In the genomic region with DNA sequence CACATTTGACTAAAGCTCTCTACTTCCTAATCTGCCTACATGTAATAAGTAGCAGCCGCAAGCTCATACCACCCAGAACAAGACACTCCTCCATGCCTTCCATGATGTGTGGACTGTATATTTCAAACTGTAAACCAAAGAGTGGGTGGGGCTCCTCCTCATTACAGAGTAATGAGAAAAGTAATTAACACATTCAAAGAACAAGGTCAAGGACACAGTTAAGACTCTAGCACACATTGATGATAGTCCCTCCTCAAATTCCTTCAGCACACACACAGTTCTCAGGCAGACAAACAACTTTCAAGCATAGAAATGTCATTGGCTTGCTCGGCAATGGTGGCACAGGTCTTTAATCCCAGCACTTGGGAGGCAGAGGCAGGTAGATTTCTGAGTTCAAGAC, we compare ENCODE assay signal across 47 mouse cellular contexts. TPM values are rescaled to one million over a fixed set of nuclear protein-coding genes. Genes with fewer than 3 reads are reported as not detected.
"Had no signal": no experiment of that assay in that cellular context is flagged by ENCODE, and none has a peak within 500 bp of the region (broad histone marks: within the 10 kb centered on the region; RNA-seq: fewer than 3 reads in every experiment).

No protein-coding gene starts in this region.

- H3K27ac ChIP-seq: limb, embryonic 10.5 days; limb, embryonic 12.5 days; limb, embryonic 13.5 days; limb, embryonic 15.5 days; liver, embryonic 12.5 days; liver, embryonic 13.5 days; liver, embryonic 14.5 days; liver, embryonic 15.5 days; lung, embryonic 15.5 days; macrophage; midbrain, embryonic 10.5 days; midbrain, embryonic 12.5 days; midbrain, embryonic 13.5 days; midbrain, embryonic 15.5 days; neural tube, embryonic 12.5 days had no signal

- H3K4me1 ChIP-seq: limb, embryonic 10.5 days; limb, embryonic 12.5 days; limb, embryonic 13.5 days; limb, embryonic 15.5 days; liver, embryonic 12.5 days; liver, embryonic 13.5 days; liver, embryonic 15.5 days; lung, embryonic 15.5 days; midbrain, embryonic 10.5 days; midbrain, embryonic 12.5 days; midbrain, embryonic 13.5 days; midbrain, embryonic 15.5 days; neural tube, embryonic 12.5 days had no signal

- ATAC-seq: liver, embryonic 12.5 days; liver, postnatal 0 days; lung, postnatal 0 days; midbrain, embryonic 13.5 days; midbrain, embryonic 15.5 days; midbrain, embryonic 16.5 days had no signal

- H3K9me3 ChIP-seq: limb, embryonic 10.5 days; limb, embryonic 12.5 days; limb, embryonic 13.5 days; limb, embryonic 15.5 days; liver, embryonic 12.5 days; liver, embryonic 13.5 days; liver, embryonic 15.5 days; lung, embryonic 15.5 days; midbrain, embryonic 10.5 days; midbrain, embryonic 12.5 days; midbrain, embryonic 13.5 days; midbrain, embryonic 15.5 days; neural tube, embryonic 12.5 days had no signal

- H3K9ac ChIP-seq: limb, embryonic 12.5 days; limb, embryonic 13.5 days; limb, embryonic 15.5 days; liver, embryonic 12.5 days; liver, embryonic 13.5 days; liver, embryonic 14.5 days; liver, embryonic 15.5 days; liver, postnatal 0 days; lung, embryonic 14.5 days; lung, embryonic 15.5 days; midbrain, embryonic 12.5 days; midbrain, embryonic 13.5 days; midbrain, embryonic 15.5 days; neural tube, embryonic 12.5 days had no signal

- DNase-seq: left cerebral cortex, postnatal 4 days; liver; liver, embryonic 13.5 days; liver, postnatal 0 days; lung, adult 18-20 months; lung, adult 2 months; lung, embryonic 14.5 days; lung, postnatal 10 days; lung, postnatal 14 days; lung, postnatal 36 days; lung, postnatal 4 days; midbrain, embryonic 14.5 days had no signal

- H3K4me3 ChIP-seq: limb, embryonic 10.5 days; limb, embryonic 12.5 days; limb, embryonic 13.5 days; limb, embryonic 15.5 days; liver, embryonic 12.5 days; liver, embryonic 13.5 days; liver, embryonic 15.5 days; lung, embryonic 15.5 days; megakaryocyte, embryonic 14.5 days; midbrain, embryonic 10.5 days; midbrain, embryonic 12.5 days; midbrain, embryonic 13.5 days; midbrain, embryonic 15.5 days; myocyte; neural tube, embryonic 12.5 days had no signal

- H3K27me3 ChIP-seq: limb, embryonic 12.5 days; limb, embryonic 13.5 days; limb, embryonic 15.5 days; liver, embryonic 12.5 days; liver, embryonic 13.5 days; liver, embryonic 15.5 days; lung, embryonic 15.5 days; megakaryocyte, embryonic 14.5 days; midbrain, embryonic 12.5 days; midbrain, embryonic 13.5 days; midbrain, embryonic 15.5 days; neural tube, embryonic 12.5 days had no signal

- H3K36me3 ChIP-seq: limb, embryonic 10.5 days; limb, embryonic 12.5 days; limb, embryonic 13.5 days; limb, embryonic 15.5 days; liver, embryonic 12.5 days; liver, embryonic 13.5 days; liver, embryonic 15.5 days; lung, embryonic 15.5 days; midbrain, embryonic 10.5 days; midbrain, embryonic 12.5 days; midbrain, embryonic 13.5 days; midbrain, embryonic 15.5 days; neural tube, embryonic 12.5 days had no signal

- H3K4me2 ChIP-seq: limb, embryonic 12.5 days; limb, embryonic 13.5 days; limb, embryonic 15.5 days; liver, embryonic 11.5 days; liver, embryonic 12.5 days; liver, embryonic 13.5 days; liver, embryonic 15.5 days; lung, embryonic 14.5 days; lung, embryonic 15.5 days; midbrain, embryonic 11.5 days; midbrain, embryonic 12.5 days; midbrain, embryonic 13.5 days; midbrain, embryonic 15.5 days; neural tube, embryonic 12.5 days had no signal

RNA-seq across cellular contexts. Expression of a gene that starts 8.4 kb away (rescaled TPM):
- total RNA-seq: left cerebral cortex, postnatal 10 days; left cerebral cortex, postnatal 14 days; left cerebral cortex, postnatal 25 days; left cerebral cortex, postnatal 36 days; liver, adult 2 months; megakaryocyte progenitor cell, adult 5-6 weeks; megakaryocyte, adult 5-6 weeks; megakaryocyte-erythroid progenitor cell, adult 5-6 weeks; midbrain, postnatal 0 days; monocyte, adult 5-6 weeks had no signal
- polyA plus RNA-seq: limb, embryonic 10.5 days; limb, embryonic 11.5 days; limb, embryonic 12.5 days; limb, embryonic 13.5 days; liver, adult 2 months; liver, embryonic 11.5 days; liver, embryonic 12.5 days; liver, embryonic 13.5 days; liver, embryonic 14.5 days; liver, embryonic 16.5 days; liver, postnatal 0 days; lung, adult 2 months; lung, embryonic 15.5 days; lung, embryonic 16.5 days; lung, postnatal 0 days; macrophage; midbrain, embryonic 10.5 days; midbrain, embryonic 11.5 days; midbrain, embryonic 12.5 days; midbrain, embryonic 13.5 days; midbrain, embryonic 14.5 days; midbrain, postnatal 0 days; myocyte; neural tube, embryonic 11.5 days; neural tube, embryonic 12.5 days had no signal

RNA-seq across cellular contexts. Expression of a gene that starts 32.2 kb away (rescaled TPM):
- total RNA-seq: left cerebral cortex, postnatal 10 days; left cerebral cortex, postnatal 14 days; left cerebral cortex, postnatal 25 days; left cerebral cortex, postnatal 36 days; left cerebral cortex, postnatal 4 days; liver, adult 2 months; megakaryocyte progenitor cell, adult 5-6 weeks; megakaryocyte, adult 5-6 weeks; megakaryocyte-erythroid progenitor cell, adult 5-6 weeks; midbrain, postnatal 0 days; monocyte, adult 5-6 weeks had no signal
- polyA plus RNA-seq: limb, embryonic 10.5 days; limb, embryonic 11.5 days; limb, embryonic 12.5 days; limb, embryonic 13.5 days; limb, embryonic 14.5 days; limb, embryonic 15.5 days; liver, adult 2 months; liver, embryonic 11.5 days; liver, embryonic 12.5 days; liver, embryonic 14.5 days; liver, embryonic 15.5 days; liver, embryonic 16.5 days; liver, postnatal 0 days; lung, adult 2 months; lung, embryonic 14.5 days; lung, embryonic 15.5 days; lung, embryonic 16.5 days; lung, postnatal 0 days; macrophage; midbrain, embryonic 11.5 days; midbrain, embryonic 12.5 days; midbrain, embryonic 14.5 days; midbrain, embryonic 15.5 days; midbrain, embryonic 16.5 days; midbrain, postnatal 0 days; myocyte; neural tube, embryonic 11.5 days; neural tube, embryonic 12.5 days had no signal
